In genomic region chr6:92241178-92241906, GRCm38 (mm10) we compare ENCODE assay signal across 9 mouse cellular contexts. TPM values are rescaled to one million over a fixed set of nuclear protein-coding genes. Genes with fewer than 3 reads are reported as not detected.
DNase-seq lines count a peak whose midpoint lies in the region; ATAC-seq and TF ChIP-seq lines count a peak whose summit lies in the region.
"Had no signal": no experiment of that assay in that cellular context is flagged by ENCODE, and none has a peak within 500 bp of the region (broad histone marks: within the 10 kb centered on the region; RNA-seq: fewer than 3 reads in every experiment).

No protein-coding gene starts in this region.

- DNase-seq in gastrocnemius, adult 18-20 months (ENCODE audit: low spot score): peak; percentile 32
- no peak for DNase-seq in gastrocnemius, adult 8-10 months (ENCODE audit: low spot score in 2 of 2)
- DNase-seq in cerebellum, postnatal 10 days: peak; percentile 70 to 72
- peak; percentile 50 to 55 for DNase-seq in heart, adult 18-20 months
- peak; percentile 27 for DNase-seq in left cerebral cortex, postnatal 4 days
- DNase-seq in spleen, adult 18-20 months: peak; percentile 27 to 52

- H3K4me3 ChIP-seq in intestine, postnatal 0 days (ENCODE audit: low read depth, low read length): no peak overlapping the region
- H3K4me3 ChIP-seq in midbrain, embryonic 12.5 days: no peak overlapping the region

- WGBS in intestine, postnatal 0 days: 46% methylated on average over 3 of the region's 3 CpGs
- WGBS in midbrain, embryonic 12.5 days: 56% methylated on average over 3 of the region's 3 CpGs

- H3K27ac ChIP-seq in intestine, postnatal 0 days (ENCODE audit: low read depth, low read length): no peak overlapping the region
- H3K27ac ChIP-seq in midbrain, embryonic 12.5 days (replicated peaks): no peak overlapping the region

- TF ChIP-seq CTCF in intestine, postnatal 0 days (IDR thresholded peaks at IDR 0.05; ENCODE audit: low read depth): no peak

- ATAC-seq in intestine, postnatal 0 days: peak; percentile 76
- ATAC-seq in midbrain, embryonic 12.5 days (ENCODE audit: low FRiP score, low read depth): peak; percentile 88

- no peaks in the 10 kb centered on the region for H3K9me3 ChIP-seq in intestine, postnatal 0 days (ENCODE audit: control insufficient read depth)
- no peaks in the 10 kb centered on the region for H3K9me3 ChIP-seq in midbrain, embryonic 12.5 days

- intact Hi-C loops in left cerebral cortex, postnatal 4 days (cut with DNase I): no loop called here

- H3K9ac ChIP-seq in intestine, postnatal 0 days (ENCODE audit: low read depth, low read length): no peak overlapping the region
- H3K9ac ChIP-seq in midbrain, embryonic 12.5 days (replicated peaks): no peak overlapping the region

- no peak overlapping the region for H3K4me2 ChIP-seq in intestine, postnatal 0 days (replicated peaks; ENCODE audit: low read depth)
- no peak overlapping the region for H3K4me2 ChIP-seq in midbrain, embryonic 12.5 days (replicated peaks)

- no peaks in the 10 kb centered on the region for H3K4me1 ChIP-seq in intestine, postnatal 0 days (replicated peaks; ENCODE audit: control insufficient read depth, insufficient read depth, low read length)
- H3K4me1 ChIP-seq in midbrain, embryonic 12.5 days: peaks cover 11% of the 10 kb centered on the region; the same call in 1 of the 2 replicates

- H3K27me3 ChIP-seq in intestine, postnatal 0 days (replicated peaks; ENCODE audit: control insufficient read depth, insufficient read depth, low read length): peaks cover 13% of the 10 kb centered on the region; the same call in 1 of the 2 replicates
- H3K27me3 ChIP-seq in midbrain, embryonic 12.5 days: peaks cover 37% of the 10 kb centered on the region

- no peaks in the 10 kb centered on the region for H3K36me3 ChIP-seq in intestine, postnatal 0 days (ENCODE audit: control insufficient read depth, insufficient read depth)
- no peaks in the 10 kb centered on the region for H3K36me3 ChIP-seq in midbrain, embryonic 12.5 days

RNA-seq across cellular contexts. Expression of gene Trh, which starts 3.1 kb away (rescaled TPM):
- not detected for total RNA-seq in gastrocnemius, adult 18-20 months (2021)
- total RNA-seq in gastrocnemius, adult 8-10 months (2022): not detected
- total RNA-seq in heart, adult 18-20 months (2021): not detected
- 0.88 and 1.1 TPM in 2 replicates for polyA plus RNA-seq in intestine, postnatal 0 days (2015; fragmentation: Nextera tagmentation; extraction: Ambion mirVana)
- total RNA-seq in left cerebral cortex, postnatal 4 days (2021): 1 to 10 TPM; 2.5 to 4.3 TPM
- polyA plus RNA-seq in midbrain, embryonic 12.5 days (2016; fragmentation: Nextera tagmentation; extraction: Ambion mirVana): 1.6 and 1.8 TPM in 2 replicates
- polyA plus RNA-seq: gonadal fat pad, adult 2 months had no signal

RNA-seq across cellular contexts. Expression of gene Rbsn, which starts 26.6 kb away (rescaled TPM):
- total RNA-seq in gastrocnemius, adult 18-20 months (2021): 10 to 100 TPM in 1 of 2 experiments, 1 to 10 TPM in 1; 9.8 to 10.9 TPM
- 10 to 100 TPM in 3 of 4 experiments, 1 to 10 TPM in 1; 9.5 to 13.4 (median 11.3) TPM for total RNA-seq in gastrocnemius, adult 8-10 months (2022)
- total RNA-seq in heart, adult 18-20 months (2021): 10 to 100 TPM; 12.4 to 13.3 TPM
- 7.6 and 9.6 TPM in 2 replicates for polyA plus RNA-seq in intestine, postnatal 0 days (2015; fragmentation: Nextera tagmentation; extraction: Ambion mirVana)
- total RNA-seq in left cerebral cortex, postnatal 4 days (2021): 10 to 100 TPM; 32.0 to 40.9 TPM
- polyA plus RNA-seq in midbrain, embryonic 12.5 days (2016; fragmentation: Nextera tagmentation; extraction: Ambion mirVana): 31.6 and 34.2 TPM in 2 replicates

RNA-seq across cellular contexts. Expression of gene Mrps25, which starts 57.5 kb away (rescaled TPM):
- total RNA-seq in gastrocnemius, adult 18-20 months (2021): 10 to 100 TPM; 36.8 to 46.7 TPM
- 10 to 100 TPM; 30.4 to 36.8 (median 36.1) TPM for total RNA-seq in gastrocnemius, adult 8-10 months (2022)
- total RNA-seq in heart, adult 18-20 months (2021): 10 to 100 TPM; 77.8 to 91.9 TPM
- polyA plus RNA-seq in intestine, postnatal 0 days (2015; fragmentation: Nextera tagmentation; extraction: Ambion mirVana): 49.1 and 54.2 TPM in 2 replicates
- 10 to 100 TPM; 35.2 to 37.3 TPM for total RNA-seq in left cerebral cortex, postnatal 4 days (2021)
- 70.1 and 71.9 TPM in 2 replicates for polyA plus RNA-seq in midbrain, embryonic 12.5 days (2016; fragmentation: Nextera tagmentation; extraction: Ambion mirVana)

Comparison
In these comparisons a context has a peak if more than half of its experiments do, and no peak if none do; other contexts are left out.
1. DNase-seq: peak in gastrocnemius, adult 18-20 months (single experiment), cerebellum, postnatal 10 days (2 of 2), heart, adult 18-20 months (2 of 2), left cerebral cortex, postnatal 4 days (single experiment) and spleen, adult 18-20 months (2 of 2); none in gastrocnemius, adult 8-10 months (0 of 2).